Mouse (Mus musculus): ENCODE data around the gene Gnl2.

Gnl2 gene

DNA sequence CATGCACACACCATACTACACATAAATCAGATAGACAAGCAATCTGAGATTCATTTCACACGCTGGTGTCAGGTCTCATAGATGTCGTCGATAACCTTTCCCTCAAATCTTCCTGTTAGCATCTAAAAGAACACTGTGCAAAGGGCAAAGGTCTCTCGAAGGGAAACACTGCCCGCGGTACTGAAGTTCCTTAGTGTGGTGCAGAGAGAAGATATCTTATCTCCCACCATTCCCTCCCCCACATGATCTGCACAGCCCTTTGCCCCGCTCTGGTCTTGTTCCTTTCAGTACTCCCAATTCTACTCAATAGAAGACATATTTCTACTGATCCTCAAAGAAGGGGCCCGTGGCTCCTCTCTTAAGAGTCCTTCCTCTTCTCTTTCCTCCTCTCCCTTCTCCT is 13.4 kb upstream of the Gnl2 start:
- DNase-seq (ENCODE audit: low spot score): no peak

DNA sequence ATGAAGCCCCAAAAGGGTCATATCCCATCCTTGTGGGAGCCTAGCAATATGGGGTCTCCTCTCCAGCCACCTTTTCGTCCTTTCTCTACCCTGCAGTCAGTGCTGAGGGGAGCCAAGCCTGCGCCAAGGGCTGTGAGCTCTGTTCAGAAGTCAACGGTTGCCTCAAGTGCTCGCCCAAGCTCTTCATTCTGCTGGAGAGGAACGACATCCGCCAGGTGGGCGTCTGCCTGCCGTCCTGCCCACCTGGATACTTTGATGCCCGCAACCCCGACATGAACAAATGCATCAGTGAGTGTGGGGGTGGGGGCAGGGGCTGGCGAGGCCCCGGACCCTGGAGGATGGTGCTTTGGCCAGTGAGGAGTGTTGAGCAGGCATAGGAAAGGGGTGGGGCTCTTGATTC is 11.5 kb upstream of the Gnl2 start:
- DNase-seq (ENCODE audit: low spot score): no peak

DNA sequence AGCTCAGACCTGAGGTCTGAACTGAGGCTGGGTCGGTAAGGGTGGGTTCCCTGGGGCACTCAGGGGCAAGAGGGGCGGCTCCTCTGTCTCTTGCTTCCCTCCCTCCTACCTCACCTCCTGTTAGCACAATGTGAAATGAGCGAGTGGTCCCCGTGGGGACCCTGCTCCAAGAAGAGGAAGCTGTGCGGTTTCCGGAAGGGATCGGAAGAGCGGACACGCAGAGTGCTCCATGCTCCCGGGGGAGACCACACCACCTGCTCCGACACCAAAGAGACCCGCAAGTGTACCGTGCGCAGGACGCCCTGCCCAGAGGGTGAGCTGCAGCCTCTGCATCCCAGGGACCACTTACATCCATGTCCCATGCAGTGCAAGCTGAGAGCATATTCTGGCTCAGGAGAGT is 8.9 kb upstream of the Gnl2 start:
- DNase-seq (ENCODE audit: low spot score): no peak

DNA sequence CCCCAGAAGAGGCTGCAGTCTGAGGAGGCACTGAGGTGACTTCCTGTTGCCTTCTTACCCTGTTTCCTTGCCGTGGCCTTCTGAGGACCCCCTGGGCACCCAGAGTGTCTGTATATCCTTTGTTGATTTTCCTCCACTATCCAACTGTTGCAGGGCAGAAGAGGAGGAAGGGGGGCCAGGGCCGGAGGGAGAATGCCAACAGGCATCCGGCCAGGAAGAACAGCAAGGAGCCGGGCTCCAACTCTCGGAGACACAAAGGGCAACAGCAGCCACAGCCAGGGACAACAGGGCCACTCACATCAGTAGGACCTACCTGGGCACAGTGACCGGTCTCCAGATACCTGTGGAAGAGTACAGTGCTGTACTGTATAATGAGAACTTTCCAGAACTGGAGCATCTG is 8.2 kb upstream of the Gnl2 start:
- no peak for DNase-seq (ENCODE audit: low spot score)

DNA sequence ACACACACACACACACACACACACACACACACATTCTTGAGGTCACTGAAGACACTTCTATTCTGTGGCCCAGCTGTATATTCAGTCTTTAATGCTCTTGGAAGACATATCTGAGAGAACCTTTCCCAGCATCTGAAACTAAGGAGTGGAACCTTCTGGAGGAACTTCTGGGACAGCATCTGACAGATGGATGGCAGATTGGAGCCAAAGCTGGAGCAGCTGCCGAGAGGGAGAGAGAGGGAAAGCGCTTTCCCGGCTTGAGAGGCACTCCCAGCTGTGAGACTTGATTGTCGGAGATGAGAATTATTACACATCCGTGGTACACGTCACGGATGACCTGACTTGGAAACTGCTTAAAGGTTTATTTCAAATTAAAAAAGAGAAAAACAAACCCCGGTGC is 7.7 kb upstream of the Gnl2 start:
- DNase-seq (ENCODE audit: low spot score): no peak

DNA sequence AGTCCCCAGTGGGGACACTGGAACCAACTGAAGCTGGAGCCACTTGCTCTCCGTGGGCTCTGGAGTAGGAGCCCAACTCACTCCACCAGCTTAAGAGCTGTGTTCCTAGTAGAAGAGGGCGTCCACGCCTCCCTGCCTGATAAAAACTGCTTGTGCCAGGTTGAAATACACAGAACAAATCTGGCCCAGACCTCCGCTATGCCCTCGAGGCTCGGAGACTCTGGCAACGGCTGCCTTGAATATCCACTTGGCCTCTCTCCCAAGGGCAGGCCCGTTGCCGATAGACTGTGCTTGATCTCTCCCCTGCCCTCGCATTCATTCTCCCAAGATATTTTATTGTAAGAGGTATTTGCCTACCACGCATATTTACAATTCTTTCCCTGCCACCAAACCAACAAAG is 1.0 kb downstream of the Gnl2 start:
- no peak for DNase-seq (ENCODE audit: low spot score)

DNA sequence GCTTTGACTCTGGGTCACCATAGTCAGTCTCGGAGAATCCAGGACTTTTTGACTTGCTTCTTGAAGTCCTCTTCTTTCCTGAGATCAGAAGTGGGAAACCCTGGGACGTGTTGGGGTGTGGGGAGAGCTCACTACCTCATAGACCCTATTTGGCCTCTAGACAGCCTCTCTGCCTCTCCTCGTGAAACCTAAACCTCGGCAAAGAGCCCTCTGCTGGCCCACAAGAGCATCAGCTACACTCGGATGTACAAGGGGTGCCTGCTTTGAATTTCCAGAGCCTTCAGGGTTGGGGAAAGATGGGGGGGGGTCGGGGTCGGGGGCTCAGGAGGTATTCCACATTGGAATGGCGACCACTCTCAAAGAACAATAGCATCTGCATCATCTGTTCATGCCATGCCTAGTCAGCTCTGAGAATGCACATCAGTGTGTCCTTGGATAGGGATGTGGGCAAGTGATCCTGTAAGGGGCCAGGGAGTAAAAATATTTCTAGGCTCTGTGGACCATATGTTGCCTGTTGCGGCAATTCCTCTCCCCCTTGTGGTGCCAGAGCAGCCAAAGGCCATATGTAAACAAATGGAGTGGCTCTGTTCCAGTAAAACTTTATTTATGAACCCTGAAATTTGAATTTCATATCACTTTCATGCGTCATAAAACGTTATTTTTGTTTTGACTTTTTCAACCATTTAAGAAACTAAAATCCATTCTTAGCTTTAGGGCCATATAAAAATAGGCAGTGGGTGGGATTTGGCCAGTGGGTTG is 4.6 kb downstream of the Gnl2 start:
- DNase-seq (ENCODE audit: low spot score): peak; percentile 57

DNA sequence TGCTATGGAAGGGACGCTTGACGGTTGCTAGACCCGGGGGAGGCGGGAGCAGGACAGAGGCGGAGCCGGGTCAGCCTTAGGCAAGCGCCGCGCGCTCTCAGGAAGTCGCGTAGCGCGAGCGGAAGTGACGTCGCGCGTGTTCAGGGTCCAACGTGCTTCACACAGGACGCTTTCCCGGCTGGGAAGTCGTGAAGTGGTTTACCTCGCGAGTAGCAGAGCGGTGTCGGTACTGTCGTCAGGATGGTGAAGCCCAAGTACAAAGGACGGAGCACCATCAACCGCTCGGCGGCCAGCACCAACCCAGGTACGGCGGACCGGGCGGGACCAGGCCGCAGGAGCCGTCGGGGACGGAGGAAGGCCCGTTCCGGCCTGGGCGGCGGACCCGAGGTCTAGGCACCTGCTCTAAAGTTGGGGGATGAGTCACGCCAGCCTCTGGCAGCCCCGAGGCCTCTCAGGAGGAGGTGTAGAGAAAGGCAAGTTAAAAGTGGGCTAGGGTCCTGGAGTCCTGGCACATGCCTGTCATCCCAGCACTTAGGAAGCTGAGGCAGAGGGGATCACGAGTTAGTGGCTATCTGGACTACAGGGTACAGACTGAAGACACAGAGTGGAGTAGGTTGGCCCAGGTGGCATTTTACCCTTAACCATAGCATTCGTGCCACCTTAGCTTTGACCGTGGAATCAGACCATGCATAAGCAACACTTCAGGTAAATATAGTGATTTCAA is 13.7 kb downstream of the Gnl2 start:
- peak; percentile 99 for DNase-seq (ENCODE audit: low spot score)

DNA sequence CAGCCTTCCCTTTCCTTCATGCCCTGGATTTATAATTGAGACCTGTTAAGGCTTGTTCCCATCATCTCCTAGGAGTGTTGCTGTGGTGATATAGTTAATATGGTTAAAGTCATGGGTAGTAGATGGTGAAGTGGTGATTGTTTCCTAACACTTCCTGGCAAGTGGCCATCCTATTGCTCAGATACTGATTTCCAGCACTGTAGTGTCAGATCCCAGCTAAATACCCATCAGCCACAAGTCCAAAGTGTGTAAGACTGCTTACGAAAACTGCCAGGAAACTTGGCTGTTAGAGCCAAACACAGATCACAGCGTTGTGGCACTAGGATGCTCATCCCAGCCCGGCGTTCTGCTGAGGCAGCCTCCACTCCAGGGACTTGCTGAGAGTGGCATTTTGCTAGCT is 18.0 kb downstream of the Gnl2 start:
- DNase-seq (ENCODE audit: low spot score): no peak

DNA sequence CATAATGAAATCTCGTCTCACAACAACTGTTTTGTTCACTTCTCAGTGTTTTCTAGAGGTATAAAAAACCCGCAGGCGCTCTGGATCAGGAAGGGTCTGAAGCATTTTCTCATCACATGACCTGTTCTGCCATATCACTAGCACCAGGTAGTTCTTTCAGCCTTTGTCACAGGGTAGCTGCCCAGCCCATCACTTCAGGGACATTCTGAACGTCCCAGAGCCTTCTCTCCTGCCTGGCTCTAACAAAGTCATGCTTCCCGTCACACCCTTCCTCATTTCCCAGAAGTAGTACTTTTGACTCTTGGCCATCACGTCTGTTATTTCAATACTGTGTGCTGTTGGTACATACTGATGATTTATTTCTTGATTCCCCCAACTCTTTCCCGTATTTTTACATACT is 28.1 kb downstream of the Gnl2 start:
- no peak for DNase-seq (ENCODE audit: low spot score)

DNA sequence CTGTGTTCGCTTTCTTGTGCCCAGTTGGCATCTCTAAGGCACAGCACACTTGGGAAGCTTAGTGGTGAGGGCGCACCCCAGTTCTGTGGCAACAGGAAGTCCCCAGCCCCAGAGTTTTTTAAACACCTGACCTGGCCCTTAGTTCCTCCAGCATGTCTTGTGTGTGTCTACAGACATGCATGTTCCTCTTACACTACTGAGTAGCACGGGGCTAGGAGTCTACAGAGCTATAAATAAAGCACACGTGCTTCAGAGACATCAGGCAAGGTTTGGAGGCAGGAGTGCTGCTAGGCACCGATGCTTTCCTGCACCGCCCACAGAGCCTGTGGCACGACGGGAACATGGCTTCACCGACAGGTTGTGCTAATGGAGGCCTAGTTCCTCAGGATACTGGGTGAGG is 39.0 kb downstream of the Gnl2 start:
- no peak for DNase-seq (ENCODE audit: low spot score)

DNA sequence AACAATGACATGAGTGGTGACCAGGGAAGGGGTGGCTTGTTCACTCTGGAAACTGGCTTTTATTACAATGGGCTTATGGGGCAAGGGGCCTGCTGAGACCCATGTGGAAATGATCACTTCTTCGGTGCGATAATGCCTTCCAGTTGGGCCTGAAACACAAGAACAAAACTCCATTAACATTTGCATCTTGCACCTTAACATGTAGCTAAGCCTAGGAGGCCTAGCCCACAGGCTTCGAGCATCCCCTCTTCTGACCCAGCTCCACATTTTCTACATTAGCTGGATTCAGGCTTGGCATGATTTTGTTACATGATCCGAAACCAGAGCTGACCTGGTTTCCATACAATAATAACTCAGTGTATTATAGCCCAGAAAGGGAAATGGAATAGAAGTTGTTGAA is 40.1 kb downstream of the Gnl2 start:
- DNase-seq (ENCODE audit: low spot score): peak; percentile 15

DNA sequence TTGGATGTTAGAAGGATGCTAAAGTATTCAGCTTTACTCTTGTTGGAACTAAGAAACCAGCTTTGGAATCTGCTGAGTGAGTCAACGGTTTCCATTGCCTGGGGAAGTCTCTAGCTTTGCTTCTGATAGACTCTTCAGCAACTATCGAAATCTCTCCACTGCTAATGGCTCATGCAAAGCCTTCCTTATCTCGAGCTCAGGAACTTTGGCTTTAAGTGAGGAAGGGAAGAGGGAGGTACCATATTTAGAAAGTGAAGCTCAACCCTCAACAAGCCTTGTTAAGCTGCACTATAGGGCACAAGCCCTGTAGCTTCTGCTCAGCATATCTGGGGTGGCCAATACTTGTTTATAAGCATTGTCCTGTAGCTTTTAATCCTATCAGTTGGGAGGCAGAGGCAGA is 40.9 kb downstream of the Gnl2 start:
- DNase-seq (ENCODE audit: low spot score): no peak

DNA sequence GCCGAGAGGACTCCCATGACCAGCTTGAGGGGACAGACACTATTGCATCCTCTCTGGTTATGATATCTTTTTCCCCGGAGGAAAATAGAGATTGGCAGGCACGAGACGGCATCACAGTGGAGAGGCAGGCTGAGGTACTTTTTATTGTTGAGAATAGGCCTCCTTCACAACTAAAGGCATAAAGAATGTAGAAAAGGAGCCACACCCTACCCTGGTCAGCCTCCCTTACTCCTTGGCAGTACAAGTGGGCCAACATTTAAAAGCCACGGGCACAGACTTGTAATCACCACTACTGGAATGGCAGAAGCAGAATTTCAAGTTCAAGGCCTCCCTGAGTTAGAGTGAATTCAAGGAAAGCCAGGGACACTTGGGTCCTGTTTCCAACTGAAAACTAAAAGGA is 41.6 kb downstream of the Gnl2 start:
- DNase-seq (ENCODE audit: low spot score): no peak

DNA sequence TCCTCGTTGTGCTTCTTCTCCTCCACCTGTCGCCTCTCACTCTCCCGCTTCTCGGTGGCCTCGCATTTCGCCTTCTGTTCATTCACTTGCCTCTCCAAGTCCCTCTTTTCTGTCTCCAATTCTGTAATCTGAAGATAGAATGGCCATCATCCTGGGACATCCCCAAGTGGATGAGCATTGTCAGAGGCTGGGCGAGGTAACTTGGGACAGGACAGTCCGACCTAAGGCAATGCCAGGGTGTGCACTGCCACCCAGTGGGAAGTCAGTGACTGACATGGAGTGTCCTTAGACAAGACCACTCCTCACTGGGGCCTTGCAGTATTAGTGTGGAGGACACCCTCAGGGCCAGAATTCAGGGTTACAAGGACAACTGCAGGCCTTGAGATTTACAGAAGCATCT is 42.6 kb downstream of the Gnl2 start:
- DNase-seq (ENCODE audit: low spot score): peak; percentile 87

DNA sequence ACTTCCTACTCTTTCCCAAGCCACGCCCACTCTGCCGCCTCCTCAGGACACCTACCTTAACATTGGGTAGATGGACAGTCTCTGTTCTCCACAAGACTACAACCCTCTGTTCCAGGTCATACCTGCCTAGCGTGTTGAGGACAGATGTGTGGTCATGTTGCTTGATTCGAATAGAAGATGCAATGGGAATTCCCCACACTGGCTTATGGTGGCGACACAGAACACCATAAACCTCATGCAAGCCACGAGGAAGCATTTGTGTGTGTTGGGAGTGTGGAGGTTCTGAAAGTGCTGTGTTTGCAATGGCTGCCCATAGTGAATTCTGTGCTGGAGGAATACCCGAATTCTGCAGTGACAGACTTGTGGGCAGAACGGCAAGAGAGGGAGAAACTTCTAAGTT is 47.4 kb downstream of the Gnl2 start:
- no peak for DNase-seq (ENCODE audit: low spot score)

DNA sequence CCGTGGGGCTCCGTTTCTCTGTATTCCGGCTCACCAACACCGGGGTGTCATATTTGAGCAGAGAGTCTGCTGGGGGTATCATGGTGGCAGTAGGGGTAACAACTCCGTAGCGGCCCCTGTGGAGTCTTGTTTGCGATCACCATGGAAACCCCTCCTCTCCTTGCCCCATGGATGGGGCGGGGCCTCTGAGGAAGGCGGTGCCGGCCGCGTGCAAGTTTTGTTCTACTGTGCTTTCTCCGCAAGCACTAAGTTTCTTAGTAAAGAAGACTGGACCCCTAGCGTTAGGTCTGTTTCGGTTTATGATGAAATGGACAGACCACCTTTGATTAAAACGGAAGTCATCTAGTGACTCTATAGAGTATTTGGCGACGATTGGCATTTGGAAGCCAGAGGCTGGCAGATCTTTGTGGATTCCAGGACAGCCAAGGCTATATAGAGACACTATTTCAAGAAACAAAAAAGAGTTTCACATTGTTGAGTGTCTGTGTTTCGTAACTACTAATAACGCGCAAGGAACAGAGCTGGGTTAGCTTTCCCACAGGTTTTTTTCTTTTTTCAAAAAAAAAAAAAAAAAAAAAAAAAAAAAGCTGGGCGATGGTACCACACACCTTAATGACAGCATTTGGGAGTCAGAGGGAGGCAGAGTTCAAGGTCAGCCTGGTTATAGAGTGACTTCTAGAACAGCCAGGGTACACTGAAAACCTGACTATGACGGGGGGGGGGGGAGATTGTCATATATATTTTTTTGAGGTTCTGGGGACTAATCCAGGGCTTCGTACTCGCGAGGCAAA is 49.3 kb downstream of the Gnl2 start, which contains the start of gene Dnali1:
Gene Dnali1, minus strand, starts transcription at position 187 of the 791 bp plus-strand sequence.
- peak; percentile 84 for DNase-seq (ENCODE audit: low spot score)

DNA sequence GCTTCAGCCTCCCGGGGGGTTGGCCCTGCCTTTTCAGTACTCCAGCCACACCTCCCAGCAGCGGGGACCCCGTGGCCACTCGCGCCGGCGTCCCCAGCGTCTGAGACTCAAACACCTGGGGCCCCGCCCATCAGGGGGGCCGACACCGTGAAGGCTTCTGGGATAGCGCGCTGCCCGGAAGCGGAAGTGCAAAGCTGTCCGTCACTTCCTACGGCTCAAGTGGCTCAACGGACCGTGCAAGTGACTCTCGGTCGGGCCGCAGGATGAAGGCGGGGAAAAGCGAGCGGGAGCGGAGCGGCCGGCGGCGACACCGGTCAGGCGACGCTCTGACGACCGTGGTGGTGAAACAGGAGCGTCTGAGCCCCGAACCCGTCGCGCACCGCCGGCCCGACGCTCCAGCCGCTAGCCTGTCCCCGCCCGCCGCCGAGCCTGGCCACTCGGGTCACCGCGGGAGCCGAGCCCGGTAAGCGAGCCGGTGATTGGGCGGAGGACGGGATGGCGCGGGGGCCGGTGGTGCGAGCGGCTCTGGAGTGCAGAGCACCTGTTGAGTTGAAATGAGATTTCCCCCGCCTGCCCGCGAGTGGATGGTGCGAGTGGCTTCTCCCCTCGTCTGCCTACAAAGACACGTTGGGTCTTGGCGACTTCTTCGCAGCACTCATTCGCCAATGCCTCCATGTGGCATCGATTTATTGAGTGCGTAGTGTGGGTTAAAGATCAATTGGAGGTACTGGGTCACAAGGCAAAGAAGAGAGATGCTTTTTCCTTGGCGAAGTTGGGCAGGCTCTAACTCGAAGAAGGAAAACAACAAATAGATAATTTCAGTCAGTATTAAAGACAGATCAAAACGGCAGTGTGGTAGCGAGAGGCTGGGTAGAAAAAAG is 50.3 kb downstream of the Gnl2 start, which contains the start of gene Snip1:
Gene Snip1, plus strand, starts transcription at position 183 of the 881 bp plus-strand sequence.
- DNase-seq (ENCODE audit: low spot score): peak; percentile 98

DNA sequence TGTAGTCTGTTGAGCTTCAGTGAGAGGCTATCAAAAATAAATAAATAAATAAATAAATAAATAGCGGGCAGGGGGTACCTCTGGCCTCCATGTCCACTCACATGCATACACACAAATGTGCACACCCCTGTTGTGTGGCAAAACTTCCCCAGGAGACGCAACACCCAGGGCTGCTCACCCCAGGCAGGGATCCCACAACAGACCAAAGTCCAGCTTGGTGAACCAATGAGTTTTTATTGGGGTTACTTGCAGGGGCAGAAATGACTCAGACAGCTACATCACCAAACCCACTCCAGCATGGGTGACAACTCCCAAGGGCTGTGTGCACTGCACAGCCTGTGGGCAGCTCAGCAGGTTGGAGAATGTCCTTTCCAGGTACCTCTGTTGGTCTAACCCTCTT is 61.3 kb downstream of the Gnl2 start:
- DNase-seq (ENCODE audit: low spot score): no peak

DNA sequence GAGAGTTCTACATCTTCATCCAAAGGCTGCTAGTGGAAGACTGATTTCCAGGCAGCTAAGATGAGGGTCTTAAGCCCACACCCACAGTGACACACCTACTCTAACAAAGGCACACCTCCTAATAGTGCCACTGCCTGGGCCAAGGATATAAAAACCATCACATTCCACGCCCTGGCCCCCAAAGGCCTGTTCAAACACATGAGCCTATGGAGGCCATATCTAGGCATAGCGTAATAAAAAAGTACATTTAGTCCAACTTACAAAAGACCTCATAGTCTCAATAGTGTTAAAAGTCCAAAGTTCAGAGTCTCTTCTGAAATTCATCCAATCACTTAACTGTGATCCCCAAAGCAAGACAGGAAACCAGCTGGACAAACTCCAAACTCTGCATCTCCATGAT is 62.3 kb downstream of the Gnl2 start:
- no peak for DNase-seq (ENCODE audit: low spot score)

DNA sequence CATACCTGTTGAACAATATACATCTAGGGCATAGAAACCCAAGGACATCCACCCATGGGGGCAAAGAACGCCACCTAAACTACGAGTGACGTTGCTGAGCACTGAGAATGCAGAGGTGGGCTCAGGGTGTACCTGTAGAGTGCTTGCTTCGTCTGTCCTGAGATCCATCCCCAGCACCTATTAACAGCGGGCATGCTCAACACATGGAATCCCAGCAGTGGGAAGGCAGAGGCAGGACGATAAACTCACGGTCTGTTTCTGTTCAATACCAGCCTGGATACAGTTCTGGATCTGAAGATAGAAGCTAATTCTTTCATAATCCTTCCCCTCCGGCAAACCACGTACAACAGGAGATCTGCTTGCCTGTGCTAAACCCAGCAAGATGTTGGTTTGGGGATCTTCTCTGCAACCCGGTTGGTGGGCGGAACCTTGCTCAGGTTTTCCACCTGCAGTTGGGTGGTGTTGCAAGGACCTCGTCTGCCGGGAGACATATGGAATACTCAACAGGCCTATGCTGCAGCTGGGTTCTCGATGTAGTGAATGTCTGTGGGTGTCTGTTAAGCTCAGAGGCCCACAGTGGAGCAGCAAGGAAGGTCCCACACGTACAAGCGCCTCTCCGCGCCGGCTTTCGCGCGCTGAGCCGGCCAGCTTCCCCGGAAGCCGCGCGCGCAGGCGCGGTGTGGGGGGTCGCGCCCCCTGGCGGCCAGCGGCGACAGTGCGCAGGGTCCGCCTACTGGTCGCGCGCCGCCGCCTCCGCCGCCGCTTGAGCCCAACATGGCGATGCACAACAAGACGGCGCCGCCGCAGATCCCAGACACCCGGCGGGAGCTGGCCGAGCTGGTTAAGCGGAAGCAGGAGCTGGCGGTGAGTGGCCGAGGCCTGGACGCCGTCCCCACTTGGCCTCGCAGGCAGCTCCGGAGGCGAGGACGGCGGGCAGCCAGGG is 68.3 kb downstream of the Gnl2 start, which contains the start of gene Meaf6:
Gene Meaf6, plus strand, starts transcription at position 732 of the 943 bp plus-strand sequence.
- DNase-seq (ENCODE audit: low spot score): peak; percentile 90
